Mouse (Mus musculus): ENCODE data around the gene Pbld2. TPM values are rescaled to one million over a fixed set of nuclear protein-coding genes. Genes with fewer than 3 reads are reported as not detected.

Gene Pbld2
- 2.0 and 2.5 TPM in 2 replicates for polyA plus RNA-seq (2012; rRNA removed)

- TF ChIP-seq CTCF (IDR thresholded peaks at IDR 0.05; ENCODE audit: borderline replicate concordance, insufficient read depth, low read depth, low read length) (no peak), POLR2A (IDR thresholded peaks at IDR 0.05; ENCODE audit: borderline replicate concordance, insufficient read depth, low read length) (peak; percentile 90)
- Histone ChIP-seq H3K4me1 (ENCODE audit: control insufficient read depth, insufficient read depth, low read length) (no peaks in the 10 kb centered on the region; the same call in 1 of the 2 replicates), H3K27me3 (ENCODE audit: control insufficient read depth, insufficient read depth, low read length) (no peaks in the 10 kb centered on the region), H3K27ac (ENCODE audit: insufficient read depth, low read length) (peak within 1 kb of the TSS; percentile 98), H3K4me3 (replicated peaks; ENCODE audit: insufficient read depth, low read depth, low read length) (peak within 1 kb of the TSS; percentile 93)
- 1% methylated on average over 67 of the region's 69 CpGs for WGBS
- DNase-seq = peak; percentile 98 to 99
Measured at GRCm38 (mm10) chr10:63023749-63024579, at the start of gene Pbld2, which contains the start of gene Hnrnph3. TSS of gene Pbld2 (plus strand) at chr10:63024315. TSS of gene Hnrnph3 (minus strand) at chr10:63024217.

GRCm38 (mm10) chr10:62979667-62980038 is 44.5 kb upstream of the Pbld2 start:
- no peak for DNase-seq
- H3K27me3 ChIP-seq (ENCODE audit: control insufficient read depth, insufficient read depth, low read length) = no peaks in the 10 kb centered on the region
- peak overlapping the region; percentile 71 for H3K27ac ChIP-seq (ENCODE audit: insufficient read depth, low read length)
- WGBS = 7% methylated on average over 10 of the region's 10 CpGs
- TF ChIP-seq CTCF (IDR thresholded peaks at IDR 0.05; ENCODE audit: borderline replicate concordance, insufficient read depth, low read depth, low read length) = no peak
- no peak for TF ChIP-seq POLR2A (IDR thresholded peaks at IDR 0.05; ENCODE audit: borderline replicate concordance, insufficient read depth, low read length)
- H3K4me1 ChIP-seq (ENCODE audit: control insufficient read depth, insufficient read depth, low read length) = peaks cover 7% of the 10 kb centered on the region
- peak overlapping the region; percentile 61 for H3K4me3 ChIP-seq (replicated peaks; ENCODE audit: insufficient read depth, low read depth, low read length)

- Histone ChIP-seq H3K4me1 (ENCODE audit: control insufficient read depth, insufficient read depth, low read length) (peaks cover 9% of the 10 kb centered on the region), H3K4me3 (replicated peaks; ENCODE audit: insufficient read depth, low read depth, low read length) (peak within 1 kb of the TSS; percentile 77), H3K27ac (ENCODE audit: insufficient read depth, low read length) (peak within 1 kb of the TSS; percentile 71), H3K27me3 (ENCODE audit: control insufficient read depth, insufficient read depth, low read length) (no peaks in the 10 kb centered on the region)
- peak; percentile 59 for TF ChIP-seq CTCF (IDR thresholded peaks at IDR 0.05; ENCODE audit: borderline replicate concordance, insufficient read depth, low read depth, low read length)
- TF ChIP-seq POLR2A (IDR thresholded peaks at IDR 0.05; ENCODE audit: borderline replicate concordance, insufficient read depth, low read length) = peak; percentile 78; the same call in 1 of the 2 replicates
- under 1% methylated on average over 77 of the region's 77 CpGs for WGBS
- peak; percentile 95 to 96 for DNase-seq
Measured at GRCm38 (mm10) chr10:62980039-62980954, 43.8 kb upstream of the Pbld2 start, which contains the start of gene Rufy2. TSS of gene Rufy2 (plus strand) at chr10:62980223.

GRCm38 (mm10) chr10:62984072-62984471 is 40.0 kb upstream of the Pbld2 start:
- Histone ChIP-seq H3K4me3 (replicated peaks; ENCODE audit: insufficient read depth, low read depth, low read length) (no peak overlapping the region), H3K27me3 (ENCODE audit: control insufficient read depth, insufficient read depth, low read length) (no peaks in the 10 kb centered on the region), H3K4me1 (ENCODE audit: control insufficient read depth, insufficient read depth, low read length) (peaks cover 9% of the 10 kb centered on the region), H3K27ac (ENCODE audit: insufficient read depth, low read length) (no peak overlapping the region)
- TF ChIP-seq POLR2A (IDR thresholded peaks at IDR 0.05; ENCODE audit: borderline replicate concordance, insufficient read depth, low read length) (no peak), CTCF (IDR thresholded peaks at IDR 0.05; ENCODE audit: borderline replicate concordance, insufficient read depth, low read depth, low read length) (no peak)
- no peak for DNase-seq
- WGBS = 88% methylated on average over 11 of the region's 11 CpGs

- 54% methylated on average over 6 of the region's 6 CpGs for WGBS
- H3K4me3 ChIP-seq (replicated peaks; ENCODE audit: insufficient read depth, low read depth, low read length) = no peak overlapping the region
- TF ChIP-seq CTCF (IDR thresholded peaks at IDR 0.05; ENCODE audit: borderline replicate concordance, insufficient read depth, low read depth, low read length) (no peak), POLR2A (IDR thresholded peaks at IDR 0.05; ENCODE audit: borderline replicate concordance, insufficient read depth, low read length) (no peak)
- H3K4me1 ChIP-seq (ENCODE audit: control insufficient read depth, insufficient read depth, low read length) = peaks cover 9% of the 10 kb centered on the region
- no peak overlapping the region for H3K27ac ChIP-seq (ENCODE audit: insufficient read depth, low read length)
- peak in 1 of 2 experiments; percentile 46 for DNase-seq
- no peaks in the 10 kb centered on the region for H3K27me3 ChIP-seq (ENCODE audit: control insufficient read depth, insufficient read depth, low read length)
Measured at GRCm38 (mm10) chr10:62984495-62984894, 39.6 kb upstream of the Pbld2 start.

- Histone ChIP-seq H3K27ac (ENCODE audit: insufficient read depth, low read length) (no peak overlapping the region), H3K4me1 (ENCODE audit: control insufficient read depth, insufficient read depth, low read length) (0 out of 2 replicates have a peak, but pooled peaks cover 6% of the 10 kb centered on the region), H3K27me3 (ENCODE audit: control insufficient read depth, insufficient read depth, low read length) (no peaks in the 10 kb centered on the region), H3K4me3 (replicated peaks; ENCODE audit: insufficient read depth, low read depth, low read length) (no peak overlapping the region)
- WGBS = 24% methylated on average over 3 of the region's 3 CpGs
- TF ChIP-seq POLR2A (IDR thresholded peaks at IDR 0.05; ENCODE audit: borderline replicate concordance, insufficient read depth, low read length) = no peak
- TF ChIP-seq CTCF (IDR thresholded peaks at IDR 0.05; ENCODE audit: borderline replicate concordance, insufficient read depth, low read depth, low read length) = peak; percentile 36; the same call in 1 of the 2 replicates
- no peak for DNase-seq
Measured at GRCm38 (mm10) chr10:62987341-62987740, 36.8 kb upstream of the Pbld2 start.

- no peaks in the 10 kb centered on the region for H3K27me3 ChIP-seq (ENCODE audit: control insufficient read depth, insufficient read depth, low read length)
- 90% methylated on average over 15 of the region's 15 CpGs for WGBS
- no peak overlapping the region for H3K4me3 ChIP-seq (replicated peaks; ENCODE audit: insufficient read depth, low read depth, low read length)
- no peak for TF ChIP-seq CTCF (IDR thresholded peaks at IDR 0.05; ENCODE audit: borderline replicate concordance, insufficient read depth, low read depth, low read length)
- TF ChIP-seq POLR2A (IDR thresholded peaks at IDR 0.05; ENCODE audit: borderline replicate concordance, insufficient read depth, low read length) = no peak
- no peak for DNase-seq
- H3K4me1 ChIP-seq (ENCODE audit: control insufficient read depth, insufficient read depth, low read length) = peaks cover 4% of the 10 kb centered on the region; the same call in 1 of the 2 replicates
- no peak overlapping the region for H3K27ac ChIP-seq (ENCODE audit: insufficient read depth, low read length)
Measured at GRCm38 (mm10) chr10:62990636-62991035, 33.5 kb upstream of the Pbld2 start.
